Mouse (Mus musculus) megakaryocyte, adult 5-6 weeks (primary cell): Measurements from ENCODE around the gene Fam83e. TPM values are rescaled to one million over a fixed set of nuclear protein-coding genes. Genes with fewer than 3 reads are reported as not detected.

Experiments used
- total RNA-seq, 2 experiments: library from RNA; stranded (forward) in 1 of 2; stranded (reverse) in 1 of 2; fragments of 153-499, 151-499 nt in 1 of 2; fragments of 221-1000, 200-1000 nt in 1 of 2; gene quantifications; 2 replicates each; pipeline versions ENCODE4 v1.2.3 to v1.2.4; 2015 to 2017

The Fam83e gene
- total RNA-seq, 2 experiments from 2014 or later, result 0.22 to 0.29 TPM

Other genes starting within 250 kb of the Fam83e start
Only the 30 nearest of the 32 such genes appear.
- 15.5 and 18.3 TPM in 2 replicates for gene Dhdh, start 232.4 kb upstream of the Fam83e start, total RNA-seq (2015)
- gene Dhdh, start 232.4 kb upstream of the Fam83e start, total RNA-seq (2017), result 14.2 and 16.0 TPM in 2 replicates
- gene Nucb1, start 210.8 kb upstream of the Fam83e start, total RNA-seq (2015), result 54.9 and 59.1 TPM in 2 replicates
- gene Nucb1, start 210.8 kb upstream of the Fam83e start, total RNA-seq (2017), result 178 and 199 TPM in 2 replicates
- gene Ppp1r15a, start 194.9 kb upstream of the Fam83e start, total RNA-seq (2015), result 29.2 and 39.1 TPM in 2 replicates
- gene Ppp1r15a, start 194.9 kb upstream of the Fam83e start, total RNA-seq (2017), result 50.0 and 64.7 TPM in 2 replicates
- gene Plekha4, start 194.9 kb upstream of the Fam83e start, total RNA-seq (2015), result not detected in 2 replicates
- gene Plekha4, start 194.9 kb upstream of the Fam83e start, total RNA-seq (2017), result 0.24 TPM in 1 of 2 replicates, not detected in the other
- 0.25 TPM in 1 of 2 replicates, not detected in the other for gene Hsd17b14, start 166.3 kb upstream of the Fam83e start, total RNA-seq (2015)
- gene Hsd17b14, start 166.3 kb upstream of the Fam83e start, total RNA-seq (2017), result not detected in 2 replicates
- gene Bcat2, start 151.1 kb upstream of the Fam83e start, total RNA-seq (2015), result 24.6 and 26.6 TPM in 2 replicates
- gene Bcat2, start 151.1 kb upstream of the Fam83e start, total RNA-seq (2017), result 16.7 and 24.1 TPM in 2 replicates
- not detected in 2 replicates for gene Fgf21, start 105.7 kb upstream of the Fam83e start, total RNA-seq (2015)
- gene Fgf21, start 105.7 kb upstream of the Fam83e start, total RNA-seq (2017), result not detected in 2 replicates
- gene Fut1, start 103.9 kb upstream of the Fam83e start, total RNA-seq (2015), result not detected in 2 replicates
- not detected in 2 replicates for gene Fut1, start 103.9 kb upstream of the Fam83e start, total RNA-seq (2017)
- gene Izumo1, start 99.4 kb upstream of the Fam83e start, total RNA-seq (2015), result not detected in 2 replicates
- 0.22 TPM in 1 of 2 replicates, not detected in the other for gene Izumo1, start 99.4 kb upstream of the Fam83e start, total RNA-seq (2017)
- 0.20 TPM in 1 of 2 replicates, not detected in the other for gene Rasip1, start 93.7 kb upstream of the Fam83e start, total RNA-seq (2015)
- 0.29 TPM in 1 of 2 replicates, not detected in the other for gene Rasip1, start 93.7 kb upstream of the Fam83e start, total RNA-seq (2017)
- not detected in 2 replicates for gene Mamstr, start 81.2 kb upstream of the Fam83e start, total RNA-seq (2015)
- gene Mamstr, start 81.2 kb upstream of the Fam83e start, total RNA-seq (2017), result 0.53 TPM in 1 of 2 replicates, not detected in the other
- not detected in 2 replicates for gene Fut2, start 54.8 kb upstream of the Fam83e start, total RNA-seq (2015)
- gene Fut2, start 54.8 kb upstream of the Fam83e start, total RNA-seq (2017), result not detected in 2 replicates
- gene Ntn5, start 37.2 kb upstream of the Fam83e start, total RNA-seq (2015), result not detected in 2 replicates
- gene Ntn5, start 37.2 kb upstream of the Fam83e start, total RNA-seq (2017), result not detected in 2 replicates
- gene Sec1, start 26.8 kb upstream of the Fam83e start, total RNA-seq (2015), result not detected in 2 replicates
- not detected in 2 replicates for gene Sec1, start 26.8 kb upstream of the Fam83e start, total RNA-seq (2017)
- gene Car11, start 21.4 kb upstream of the Fam83e start, total RNA-seq (2015), result not detected in 2 replicates
- gene Car11, start 21.4 kb upstream of the Fam83e start, total RNA-seq (2017), result not detected in 2 replicates
- gene Dbp, start 16.1 kb upstream of the Fam83e start, total RNA-seq (2015), result 3.3 and 4.1 TPM in 2 replicates
- gene Dbp, start 16.1 kb upstream of the Fam83e start, total RNA-seq (2017), result 3.9 and 5.9 TPM in 2 replicates
- 1,249 and 1,272 TPM in 2 replicates for gene Rpl18, start 5.8 kb upstream of the Fam83e start, total RNA-seq (2015)
- 1,058 and 1,261 TPM in 2 replicates for gene Rpl18, start 5.8 kb upstream of the Fam83e start, total RNA-seq (2017)
- 14.6 and 21.2 TPM in 2 replicates for gene Sphk2, start 3.2 kb upstream of the Fam83e start, total RNA-seq (2015)
- gene Sphk2, start 3.2 kb upstream of the Fam83e start, total RNA-seq (2017), result 13.7 and 15.7 TPM in 2 replicates
- not detected in 2 replicates for gene Spaca4, start 4.6 kb downstream of the Fam83e start, total RNA-seq (2015)
- not detected in 2 replicates for gene Spaca4, start 4.6 kb downstream of the Fam83e start, total RNA-seq (2017)
- gene Lmtk3, start 62.5 kb downstream of the Fam83e start, total RNA-seq (2015), result 0.09 TPM in 1 of 2 replicates, not detected in the other
- not detected in 2 replicates for gene Lmtk3, start 62.5 kb downstream of the Fam83e start, total RNA-seq (2017)
- not detected in 2 replicates for gene Sult2b1, start 63.5 kb downstream of the Fam83e start, total RNA-seq (2015)
- gene Sult2b1, start 63.5 kb downstream of the Fam83e start, total RNA-seq (2017), result not detected in 2 replicates
- 23.9 and 28.1 TPM in 2 replicates for gene Cyth2, start 93.4 kb downstream of the Fam83e start, total RNA-seq (2015)
- gene Cyth2, start 93.4 kb downstream of the Fam83e start, total RNA-seq (2017), result 41.4 and 44.2 TPM in 2 replicates
- gene Kcnj14, start 103.6 kb downstream of the Fam83e start, total RNA-seq (2015), result not detected in 2 replicates
- 0.16 TPM in 1 of 2 replicates, not detected in the other for gene Kcnj14, start 103.6 kb downstream of the Fam83e start, total RNA-seq (2017)
- 3.5 and 6.5 TPM in 2 replicates for gene Grwd1, start 109.7 kb downstream of the Fam83e start, total RNA-seq (2015)
- 2.6 and 3.9 TPM in 2 replicates for gene Grwd1, start 109.7 kb downstream of the Fam83e start, total RNA-seq (2017)
- gene Kdelr1, start 151.6 kb downstream of the Fam83e start, total RNA-seq (2015), result 144 and 148 TPM in 2 replicates
- gene Kdelr1, start 151.6 kb downstream of the Fam83e start, total RNA-seq (2017), result 70.0 and 72.5 TPM in 2 replicates
- 0.14 and 0.16 TPM in 2 replicates for gene Grin2d, start 157.2 kb downstream of the Fam83e start, total RNA-seq (2015)
- 0.04 and 0.07 TPM in 2 replicates for gene Grin2d, start 157.2 kb downstream of the Fam83e start, total RNA-seq (2017)
- 1.2 and 1.4 TPM in 2 replicates for gene Syngr4, start 175.5 kb downstream of the Fam83e start, total RNA-seq (2015)
- gene Syngr4, start 175.5 kb downstream of the Fam83e start, total RNA-seq (2017), result not detected in 2 replicates
- gene Tmem143, start 175.7 kb downstream of the Fam83e start, total RNA-seq (2015), result 1.9 and 8.0 TPM in 2 replicates
- 5.8 TPM in 2 replicates for gene Tmem143, start 175.7 kb downstream of the Fam83e start, total RNA-seq (2017)
- 661 and 761 TPM in 2 replicates for gene Emp3, start 200.2 kb downstream of the Fam83e start, total RNA-seq (2015)
- 564 and 565 TPM in 2 replicates for gene Emp3, start 200.2 kb downstream of the Fam83e start, total RNA-seq (2017)
- gene Ccdc114, start 202.9 kb downstream of the Fam83e start, total RNA-seq (2015), result 0.84 and 3.3 TPM in 2 replicates
- gene Ccdc114, start 202.9 kb downstream of the Fam83e start, total RNA-seq (2017), result 3.2 and 3.4 TPM in 2 replicates